Mouse (Mus musculus) lung, adult 2 months (tissue): ENCODE measurements at regions not wholly inside any gene's neighbourhood (a gene's known extent, or its start where the extent isn't known, plus 50 kb on each side); places are given as distances from the start of the nearest gene placed in this dataset.

ENCODE experiments used
- CTCF ChIP-seq: fragments of 200-500 bp; IDR thresholded peaks from 2 replicates; pipeline ENCODE4 v1.5.1; 2011; ENCODE audit warnings: mild to moderate bottlenecking, low read length, control low read depth; ENCODE audit not compliant: insufficient read depth
- POLR2A ChIP-seq: fragments of 200-500 bp; IDR thresholded peaks from 2 replicates; pipeline ENCODE4 v1.6.1; 2011; ENCODE audit warnings: low read depth, mild to moderate bottlenecking, control low read depth, low read length, borderline replicate concordance; ENCODE audit errors: extremely low read depth

GRCm38 (mm10) chr3:58162238-58162637 lies 252.3 kb upstream of the Tsc22d2 start:
- TF ChIP-seq POLR2A = no peak
- no peak for TF ChIP-seq CTCF
